Mouse (Mus musculus) G1E-ER4 (cell line): ENCODE data around the gene Ier5l. TPM values are rescaled to one million over a fixed set of nuclear protein-coding genes. Genes with fewer than 3 reads are reported as not detected.

Source experiments
- GATA1 ChIP-seq: IDR thresholded peaks from one replicate; pipeline ENCODE4 v1.8.0; 2012; ENCODE audit warnings: low read length, inconsistent platforms
- polyA plus RNA-seq: library from polyadenylated mRNA; stranded (reverse); fragments of >175 nt; gene quantifications from 2 replicates; pipeline ENCODE4 v1.2.3, GENCODE M21; 2012

Ier5l gene
- polyA plus RNA-seq, 1 experiment = not detected

- no peak for TF ChIP-seq GATA1
Observed at GRCm38 (mm10) chr2:30437791-30438190, 36.2 kb downstream of the Ier5l start.

GRCm38 (mm10) chr2:30436809-30437208 lies 37.2 kb downstream of the Ier5l start:
- TF ChIP-seq GATA1 = no peak

GRCm38 (mm10) chr2:30436156-30436545 lies 37.9 kb downstream of the Ier5l start:
- no peak for TF ChIP-seq GATA1

- no peak for TF ChIP-seq GATA1
Observed at GRCm38 (mm10) chr2:30435326-30436155, 38.5 kb downstream of the Ier5l start.

- no peak for TF ChIP-seq GATA1
Observed at GRCm38 (mm10) chr2:30429156-30429555, 44.9 kb downstream of the Ier5l start.

Other genes with a start within 250 kb of the Ier5l start
- 3.8 and 6.4 TPM in 2 replicates for gene Lrrc8a, start 236.5 kb downstream of the Ier5l start, polyA plus RNA-seq
- 0.53 and 2.0 TPM in 2 replicates for gene Gm28035, start 233.7 kb downstream of the Ier5l start, polyA plus RNA-seq
- 0.10 and 0.15 TPM in 2 replicates for gene Phyhd1, start 208.0 kb downstream of the Ier5l start, polyA plus RNA-seq
- gene Gm28038, start 193.2 kb downstream of the Ier5l start, polyA plus RNA-seq = not detected in 2 replicates
- 5.8 and 8.4 TPM in 2 replicates for gene Dolk, start 187.9 kb downstream of the Ier5l start, polyA plus RNA-seq
- 108 and 109 TPM in 2 replicates for gene Nup188, start 187.8 kb downstream of the Ier5l start, polyA plus RNA-seq
- 38.7 and 40.7 TPM in 2 replicates for gene Sh3glb2, start 114.9 kb downstream of the Ier5l start, polyA plus RNA-seq
- 16.3 and 17.9 TPM in 2 replicates for gene Miga2, start 110.0 kb downstream of the Ier5l start, polyA plus RNA-seq
- gene Dolpp1, start 82.0 kb downstream of the Ier5l start, polyA plus RNA-seq = 24.4 and 31.5 TPM in 2 replicates
- 35.7 and 40.4 TPM in 2 replicates for gene Crat, start 58.4 kb downstream of the Ier5l start, polyA plus RNA-seq
- gene Ptpa, start 58.2 kb downstream of the Ier5l start, polyA plus RNA-seq = 1,075 and 1,193 TPM in 2 replicates
- 0.16 and 0.21 TPM in 2 replicates for gene Cstad, start 120.8 kb upstream of the Ier5l start, polyA plus RNA-seq